Mouse (Mus musculus) mesoderm, embryonic 11.5 days (tissue): ENCODE measurements around the gene Bco1.

Source experiments
- DNase-seq: peaks from one replicate; pipeline ENCODE4 v3.0.0-alpha.2; 2012; ENCODE audit warnings: low read depth, low spot score

Gene Bco1

DNA sequence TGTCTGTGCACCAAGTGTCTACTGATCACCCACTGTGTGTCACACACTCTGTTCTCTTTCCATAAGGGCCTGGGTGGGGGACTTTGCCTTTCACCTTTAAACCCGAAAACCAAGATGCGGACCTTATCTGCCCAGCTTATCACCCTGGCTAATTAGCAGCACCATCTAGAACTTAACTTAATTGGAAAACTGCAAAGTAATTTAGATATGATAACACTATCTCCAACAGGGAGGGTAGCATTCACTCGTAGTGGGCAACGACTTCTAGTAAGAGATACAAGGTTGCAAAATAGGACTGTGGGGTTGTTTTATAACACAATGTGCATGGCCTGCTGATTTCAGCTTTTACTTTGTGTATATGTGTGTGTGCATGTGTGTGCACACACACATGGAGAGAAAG, 5.9 kb upstream of the Bco1 start:
- no peak for DNase-seq

GRCm38 (mm10) chr8:117094053-117094452, 1.6 kb upstream of the Bco1 start:
- no peak for DNase-seq

- no peak for DNase-seq
Observed at GRCm38 (mm10) chr8:117097051-117097563, 1.5 kb downstream of the Bco1 start.

- DNase-seq, result peak; percentile 35
Observed at GRCm38 (mm10) chr8:117097564-117098191, 2.0 kb downstream of the Bco1 start.

GRCm38 (mm10) chr8:117107533-117107932, 11.9 kb downstream of the Bco1 start:
- DNase-seq, result peak; percentile 78

DNA sequence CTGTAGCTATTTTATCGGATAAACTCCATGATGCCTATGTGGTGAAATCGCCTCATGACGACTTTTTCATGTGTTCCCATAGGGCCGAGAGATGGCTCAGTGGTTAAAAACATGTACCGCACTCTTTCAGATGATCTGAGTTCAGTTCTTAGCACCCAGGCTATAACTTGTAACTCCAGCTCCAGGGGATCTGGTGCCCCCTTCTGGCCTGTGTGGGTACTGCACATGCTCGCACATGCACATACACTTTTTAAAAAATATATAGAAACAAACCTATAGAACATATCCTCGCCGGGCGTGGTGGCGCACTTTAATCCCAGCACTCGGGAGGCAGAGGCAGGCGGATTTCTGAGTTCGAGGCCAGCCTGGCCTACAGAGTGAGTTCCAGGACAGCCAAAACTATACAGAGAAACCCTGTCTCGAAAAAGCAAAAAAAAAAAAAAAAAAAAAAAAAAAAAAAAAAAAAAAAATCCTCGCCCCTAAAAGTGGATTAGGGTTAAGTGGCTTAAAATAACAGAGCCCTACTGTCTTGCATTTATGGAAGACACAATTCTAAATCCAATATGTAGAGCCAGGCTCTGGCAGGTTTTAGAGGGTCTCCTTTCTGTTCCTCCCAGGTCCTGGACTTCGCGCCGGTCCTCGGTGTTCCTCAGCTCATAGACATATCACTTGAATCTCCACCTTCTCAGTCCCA, 13.5 kb downstream of the Bco1 start:
- no peak for DNase-seq

GRCm38 (mm10) chr8:117109801-117110390, 14.2 kb downstream of the Bco1 start:
- DNase-seq, result peak; percentile 54

- DNase-seq, result no peak
Observed at GRCm38 (mm10) chr8:117111641-117112040, 16.0 kb downstream of the Bco1 start.

DNA sequence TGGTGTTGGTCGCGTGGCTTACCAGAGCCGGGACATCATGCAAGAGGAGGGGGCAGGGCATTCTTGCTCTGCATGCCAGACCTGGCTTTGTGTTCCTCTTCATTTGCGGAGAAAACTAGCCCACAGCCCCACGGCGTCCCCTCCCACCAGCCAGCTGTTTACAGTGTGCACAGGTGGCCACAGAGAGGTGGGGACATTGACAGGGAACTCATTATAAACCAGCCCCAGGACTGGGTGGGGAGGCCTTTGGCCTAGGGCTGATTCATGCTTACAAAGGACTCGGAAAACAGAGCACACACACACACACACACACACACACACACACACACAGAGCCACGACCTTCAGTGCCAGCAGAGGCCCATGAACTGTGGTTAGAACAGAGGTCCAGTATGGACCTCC, 16.6 kb downstream of the Bco1 start:
- DNase-seq, result no peak

- no peak for DNase-seq
Observed at GRCm38 (mm10) chr8:117115094-117115493, 19.4 kb downstream of the Bco1 start.

DNA sequence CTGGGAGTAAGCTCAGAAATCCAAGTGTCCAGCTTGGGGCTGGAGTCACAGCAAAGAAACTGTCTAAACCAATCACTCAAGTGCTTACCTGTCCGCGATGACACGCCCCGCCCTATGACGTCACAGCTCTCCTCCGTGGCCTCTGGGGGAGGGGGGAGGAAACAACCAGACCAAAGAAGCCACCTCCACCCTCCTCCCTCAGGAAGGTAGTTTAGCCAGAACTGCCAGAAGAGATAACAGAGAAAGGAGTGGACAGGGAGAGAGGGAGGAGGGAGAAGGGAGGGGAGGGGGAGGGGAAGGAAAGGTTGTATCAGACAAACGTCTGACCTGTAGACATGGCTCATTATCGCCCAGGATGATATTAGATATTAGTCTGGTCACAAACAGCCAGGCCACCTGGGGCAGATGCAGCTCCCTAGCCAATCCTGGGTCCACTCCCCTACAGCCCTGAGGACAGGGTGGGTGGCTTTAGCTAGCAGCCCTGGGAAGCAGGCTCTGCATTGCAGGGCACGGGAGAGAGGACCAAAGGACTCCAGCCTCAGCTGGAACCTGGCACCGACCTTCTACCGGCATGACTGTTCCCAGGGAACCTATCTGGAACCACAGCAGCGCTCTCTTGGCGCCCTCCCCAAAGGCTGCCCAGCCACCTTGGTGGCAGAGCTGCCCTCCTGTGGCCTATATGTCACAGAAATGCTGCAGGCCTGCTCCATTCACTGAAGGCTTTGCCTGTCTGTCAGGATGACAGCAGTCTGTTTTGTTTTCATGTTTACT, 20.2 kb downstream of the Bco1 start:
- DNase-seq, result no peak

DNA sequence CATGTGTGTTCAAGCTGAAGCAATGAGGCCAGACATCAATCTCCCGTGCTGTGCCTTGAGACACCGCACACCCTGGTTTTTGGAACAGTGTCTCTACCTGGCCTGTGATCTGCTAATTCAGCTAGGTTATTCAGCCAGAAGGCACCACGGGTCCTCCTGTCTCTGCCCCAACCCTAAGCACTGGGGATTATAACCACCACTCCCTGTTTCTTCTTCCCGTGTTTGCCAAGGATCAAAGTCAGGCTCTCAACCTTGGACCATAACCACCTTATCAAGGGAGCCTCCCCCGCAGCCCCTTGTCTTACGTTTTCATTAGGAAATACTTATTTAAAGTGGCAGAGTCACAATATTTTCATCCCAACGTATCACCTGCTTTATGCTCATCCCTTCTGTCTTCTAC, 20.9 kb downstream of the Bco1 start:
- no peak for DNase-seq

DNA sequence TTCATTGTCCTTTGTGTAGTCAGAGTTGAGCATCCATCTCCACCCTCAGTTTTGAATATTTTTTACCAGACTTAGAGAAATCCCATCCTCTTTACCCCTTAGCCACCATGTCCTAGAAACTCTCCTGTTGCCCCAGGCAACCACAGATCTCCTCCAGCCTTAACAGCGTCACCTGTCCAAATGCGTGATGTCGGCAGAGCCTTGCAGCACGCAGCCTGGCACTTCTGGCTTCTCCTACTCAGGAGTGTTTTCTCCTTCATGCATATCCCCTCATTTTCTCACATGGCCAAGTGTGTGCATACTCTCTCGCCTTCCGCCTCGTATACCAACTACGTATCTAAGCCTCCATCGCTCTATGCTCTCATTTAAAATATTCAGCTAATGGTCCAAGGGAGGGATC, 22.8 kb downstream of the Bco1 start:
- DNase-seq, result no peak

GRCm38 (mm10) chr8:117121277-117121676, 25.6 kb downstream of the Bco1 start:
- DNase-seq, result no peak

GRCm38 (mm10) chr8:117123850-117124633, 28.4 kb downstream of the Bco1 start:
- DNase-seq, result no peak

- DNase-seq, result no peak
Observed at GRCm38 (mm10) chr8:117125854-117126253, 30.2 kb downstream of the Bco1 start.

DNA sequence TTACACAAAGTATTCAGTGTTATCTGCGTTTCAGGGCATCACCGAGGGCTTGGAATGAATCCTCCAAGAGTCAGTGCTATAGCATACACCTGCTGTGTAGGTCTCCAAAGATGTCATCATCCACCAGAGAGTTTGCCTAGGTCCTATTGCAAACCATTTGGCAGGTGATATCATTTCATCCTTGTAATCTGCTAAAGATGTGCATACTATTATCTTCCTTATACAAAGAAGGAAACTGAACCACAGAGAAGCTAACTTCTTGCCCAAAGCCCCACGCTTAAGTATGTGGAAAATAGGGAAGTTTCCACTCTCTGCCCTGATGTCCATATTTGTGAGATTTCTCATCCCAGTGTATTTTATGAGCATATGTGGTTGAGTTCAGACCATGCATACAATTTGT, 30.8 kb downstream of the Bco1 start:
- no peak for DNase-seq

DNA sequence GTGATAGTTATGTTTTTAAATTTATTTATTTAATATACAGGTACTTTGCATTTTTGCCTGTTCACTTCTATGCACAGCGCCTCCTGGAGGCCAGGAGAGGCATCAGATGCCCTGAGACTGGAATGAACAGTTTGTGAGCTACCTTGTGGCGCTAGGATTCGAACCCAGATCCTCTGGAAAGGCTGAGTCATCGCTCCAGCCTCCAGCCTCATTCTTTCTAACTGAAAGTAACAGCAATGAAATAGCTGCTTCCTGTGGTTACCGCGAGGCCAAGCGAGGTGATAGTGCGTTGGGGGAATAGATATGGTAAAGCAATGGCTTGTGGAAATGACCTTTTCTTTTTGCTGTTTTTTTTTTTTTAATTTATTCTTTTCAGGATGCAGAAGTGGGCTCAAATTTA, 31.4 kb downstream of the Bco1 start:
- no peak for DNase-seq

DNA sequence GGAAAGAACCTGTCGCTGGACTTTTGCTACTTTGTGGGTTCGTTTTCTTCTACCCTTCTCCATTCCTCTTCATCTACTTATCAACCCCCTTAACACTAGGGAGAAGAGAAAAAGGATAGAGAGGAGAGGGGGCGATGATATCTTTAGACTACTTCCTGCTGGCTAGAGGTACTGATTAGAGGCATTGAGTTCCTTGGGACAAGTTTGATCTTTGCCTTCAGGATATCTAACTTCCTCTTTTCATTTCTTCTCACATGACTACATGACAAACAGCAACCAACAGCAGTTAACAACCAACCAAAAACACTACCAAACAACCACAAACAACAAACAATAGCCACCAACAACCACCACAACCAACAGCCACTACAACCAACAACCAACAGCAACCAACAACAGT, 38.0 kb downstream of the Bco1 start:
- no peak for DNase-seq

DNA sequence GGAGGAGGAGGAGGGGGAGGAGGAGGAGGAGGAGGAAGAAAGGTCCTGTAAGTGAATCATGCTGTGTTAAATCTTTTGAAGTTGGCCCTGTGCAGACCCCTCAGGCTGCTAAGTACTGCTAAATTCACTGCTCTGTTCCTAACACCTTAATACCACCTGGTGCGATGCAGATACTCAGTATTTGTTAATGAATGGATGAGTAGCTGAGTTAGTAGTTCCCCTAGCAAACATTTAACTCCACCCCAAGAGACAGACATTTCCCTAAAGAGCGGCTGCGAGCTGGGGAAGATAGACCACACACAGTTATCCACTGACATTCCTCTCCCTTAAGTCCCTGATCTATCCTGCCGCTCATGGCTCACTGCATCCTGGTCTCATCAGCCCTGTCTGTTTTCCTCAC, 40.7 kb downstream of the Bco1 start:
- DNase-seq, result no peak

GRCm38 (mm10) chr8:117136763-117137162, 41.1 kb downstream of the Bco1 start:
- DNase-seq, result no peak
